Mouse (Mus musculus): ENCODE results near the gene Cd244a.

DNA sequence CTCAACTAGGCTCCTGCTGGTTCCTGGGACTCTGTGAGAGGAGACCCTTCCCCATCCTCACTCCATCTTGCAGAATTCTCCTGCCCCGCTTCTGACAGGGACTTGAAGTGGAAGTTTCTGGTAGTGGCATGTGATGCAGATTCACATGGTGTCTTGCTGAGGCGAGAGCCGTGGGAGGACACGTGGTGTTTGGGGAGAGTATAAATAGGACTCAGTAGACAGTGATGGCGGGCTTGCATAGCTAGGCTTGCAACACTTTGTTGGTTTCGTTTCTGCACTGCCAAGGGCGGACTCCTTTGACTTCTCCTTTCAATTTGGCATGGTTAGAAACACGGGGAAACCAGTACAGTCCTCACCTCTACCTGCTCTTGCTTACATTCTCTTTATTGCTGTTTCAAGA is 60.0 kb downstream of the Cd244a start:
- no peak for TF ChIP-seq CHD2 (IDR thresholded peaks at IDR 0.05; ENCODE audit: low read length)
- TF ChIP-seq POLR2A (IDR thresholded peaks at IDR 0.05; ENCODE audit: control insufficient read depth in 1 of 2, insufficient read depth in 1 of 2, low read depth in 1 of 2, low read length in 2 of 2, poor library complexity in 1 of 2) = no peak
- no peak for TF ChIP-seq CTCF (IDR thresholded peaks at IDR 0.05 in 2 of 3, conservative IDR thresholded peaks at IDR 0.05 in 1 of 3; ENCODE audit: control insufficient read depth in 1 of 3, insufficient read depth in 1 of 3, low read depth in 2 of 3, low read length in 3 of 3, poor library complexity in 1 of 3, severe bottlenecking in 1 of 3)
- no peak for TF ChIP-seq EP300 (IDR thresholded peaks at IDR 0.05; ENCODE audit: low read depth in 1 of 2, low read length in 2 of 2)
- no peak for TF ChIP-seq CHD1 (IDR thresholded peaks at IDR 0.05; ENCODE audit: low read depth, low read length)
